Mouse (Mus musculus): Measurements from ENCODE around the gene Ftcd.

Gene Ftcd

DNA sequence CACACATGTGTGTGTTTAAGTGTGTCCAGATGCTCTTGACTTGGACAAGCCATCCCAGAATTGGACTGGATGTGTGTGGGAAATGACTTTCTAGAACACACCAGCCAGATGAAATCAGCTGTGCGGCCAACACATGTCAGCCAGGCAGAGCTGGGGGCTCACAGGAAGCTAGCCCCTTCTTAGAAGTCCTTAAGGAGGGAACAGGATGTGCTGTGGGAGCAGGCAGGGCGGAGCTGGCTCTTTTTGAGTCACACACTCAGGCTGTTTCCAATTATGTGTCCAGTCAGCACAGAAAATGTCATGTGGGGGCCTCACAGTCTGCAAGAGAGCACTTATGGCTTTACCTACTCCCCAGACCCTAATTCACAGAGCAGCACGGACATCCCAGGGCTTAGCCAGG lies 60.6 kb downstream of the Ftcd start:
- no peaks in the 10 kb centered on the region for H3K27me3 ChIP-seq (ENCODE audit: insufficient read depth, low read length)
- TF ChIP-seq CTCF (conservative IDR thresholded peaks at IDR 0.05; ENCODE audit: low read length) = no peak
- no peak for TF ChIP-seq POU5F1 (IDR thresholded peaks at IDR 0.05; ENCODE audit: borderline replicate concordance, low read length)
- TF ChIP-seq NANOG (IDR thresholded peaks at IDR 0.05; ENCODE audit: borderline replicate concordance, low read length) = no peak
- H3K4me3 ChIP-seq (replicated peaks; ENCODE audit: low read length) = no peak overlapping the region
- H3K9me3 ChIP-seq (ENCODE audit: low read length) = no peaks in the 10 kb centered on the region
- H3K36me3 ChIP-seq (ENCODE audit: insufficient read depth, low read length) = no peaks in the 10 kb centered on the region
- H3K4me1 ChIP-seq (replicated peaks; ENCODE audit: low read depth, low read length) = no peaks in the 10 kb centered on the region

- H3K9me3 ChIP-seq (ENCODE audit: low read length) = no peaks in the 10 kb centered on the region
- no peaks in the 10 kb centered on the region for H3K27me3 ChIP-seq (ENCODE audit: insufficient read depth, low read length)
- TF ChIP-seq CTCF (conservative IDR thresholded peaks at IDR 0.05; ENCODE audit: low read length) (no peak), NANOG (IDR thresholded peaks at IDR 0.05; ENCODE audit: borderline replicate concordance, low read length) (no peak), POU5F1 (IDR thresholded peaks at IDR 0.05; ENCODE audit: borderline replicate concordance, low read length) (no peak)
- H3K4me1 ChIP-seq (replicated peaks; ENCODE audit: low read depth, low read length) = no peaks in the 10 kb centered on the region
- H3K36me3 ChIP-seq (ENCODE audit: insufficient read depth, low read length) = no peaks in the 10 kb centered on the region
- H3K4me3 ChIP-seq (replicated peaks; ENCODE audit: low read length) = no peak overlapping the region
Measured at GRCm38 (mm10) chr10:76636601-76637000, 61.2 kb downstream of the Ftcd start.
